Mouse (Mus musculus) intestine, postnatal 0 days (tissue): ENCODE measurements around the gene Ubxn11. TPM values are rescaled to one million over a fixed set of nuclear protein-coding genes. Genes with fewer than 3 reads are reported as not detected.

ENCODE experiments used
- ATAC-seq: fragments of 200-750 bp; cut with Nextera tagmentation; 2 replicates; pipeline ENCODE4 v1.8.0; 2017; ENCODE audit warnings: mild to moderate bottlenecking, moderate TSS enrichment, moderate library complexity
- H3K27ac ChIP-seq: fragments of 300-500 bp; sonication (generic); 2 replicates; pipeline ENCODE4 v1.5.1; 2014; ENCODE audit warnings: mild to moderate bottlenecking, low read depth, low read length, moderate library complexity
- H3K27me3 ChIP-seq: fragments of 300-500 bp; sonication (generic); replicated peaks from 2 replicates; pipeline ENCODE4 v1.6.1; 2014; ENCODE audit warnings: low read length, mixed read lengths; ENCODE audit not compliant: control insufficient read depth, insufficient read depth
- H3K36me3 ChIP-seq: fragments of 300-500 bp; sonication (generic); 2 replicates; pipeline ENCODE4 v1.6.1; 2014; ENCODE audit warnings: mild to moderate bottlenecking, moderate library complexity; ENCODE audit not compliant: control insufficient read depth, insufficient read depth
- H3K4me1 ChIP-seq: fragments of 300-500 bp; sonication (generic); replicated peaks from 2 replicates; pipeline ENCODE4 v1.6.1; 2014; ENCODE audit warnings: antibody characterized with exemption, low read length, mixed read lengths; ENCODE audit not compliant: control insufficient read depth, insufficient read depth
- H3K4me2 ChIP-seq: fragments of 300-500 bp; sonication (generic); replicated peaks from 2 replicates; pipeline ENCODE4 v1.6.1; 2014; ENCODE audit warnings: low read depth, mild to moderate bottlenecking, moderate library complexity
- H3K4me3 ChIP-seq: fragments of 300-500 bp; sonication (generic); 2 replicates; pipeline ENCODE4 v1.5.1; 2014; ENCODE audit warnings: low read depth, low read length
- H3K9ac ChIP-seq: fragments of 300-500 bp; sonication (generic); 2 replicates; pipeline ENCODE4 v1.6.1; 2014; ENCODE audit warnings: mild to moderate bottlenecking, low read depth, low read length
- H3K9me3 ChIP-seq: fragments of 300-500 bp; sonication (generic); 2 replicates; pipeline ENCODE4 v1.6.1; 2016; ENCODE audit warnings: mixed run types; ENCODE audit not compliant: control insufficient read depth
- CTCF ChIP-seq: sonication (generic); IDR thresholded peaks from 2 replicates; pipeline ENCODE4 v1.5.1; 2016; ENCODE audit warnings: low read depth, mild to moderate bottlenecking, control low read depth, antibody characterized with exemption, moderate library complexity
- WGBS: fragments of 180-500 bp; shearing (Covaris S2); extraction: QIAGEN DNeasy Blood & Tissue Kit; methylation state at CpG from one replicate; pipeline ENCODE4 v1.1.7; 2014; 5-methylcytosine and 5-hydroxymethylcytosine counted together
- polyA plus RNA-seq: library from polyadenylated mRNA; unstranded; fragments of >200 nt; fragmentation: Nextera tagmentation; extraction: Ambion mirVana; gene quantifications from 2 replicates; pipeline ENCODE4 v1.2.1, GENCODE M21; 2015

Ubxn11 gene
- polyA plus RNA-seq, 1 experiment from 2014 or later, result 1.5 TPM

DNA sequence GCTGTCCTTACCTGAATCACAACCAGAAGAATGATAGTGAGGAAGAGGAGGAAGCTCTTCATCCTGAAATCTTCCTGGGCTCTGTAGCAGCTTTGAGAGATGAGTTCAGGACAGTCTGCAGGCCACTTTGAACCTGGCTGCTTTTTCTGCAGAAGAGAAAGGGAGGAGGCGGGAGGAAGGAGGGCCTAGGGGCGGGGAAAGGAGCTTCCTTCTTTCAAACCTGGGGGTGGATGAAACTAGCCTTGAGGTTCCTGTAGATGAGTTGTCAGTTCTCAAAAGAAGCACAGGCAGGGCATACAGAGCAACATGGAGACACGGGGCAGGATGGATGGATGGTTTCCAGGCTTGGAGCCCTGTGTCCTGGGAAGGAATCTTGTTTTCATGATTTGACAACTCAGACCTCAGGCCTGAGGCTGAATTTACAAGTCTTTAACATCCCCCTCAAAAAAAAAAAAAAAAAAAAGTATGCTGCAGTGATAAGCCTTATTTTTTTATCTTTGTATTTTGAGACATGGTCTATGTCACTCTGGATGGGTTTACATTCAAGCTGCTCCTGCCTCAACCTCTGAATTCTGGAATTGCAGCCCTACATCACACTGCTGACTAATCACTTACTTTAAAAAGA is 7.3 kb upstream of the Ubxn11 start, which contains the start of gene Cd52:
TSS of gene Cd52 (minus strand) at position 160 of the 625 bp plus-strand sequence.
- Histone ChIP-seq H3K4me3 (no peak within 1 kb of the TSS), H3K27ac (no peak within 1 kb of the TSS), H3K9me3 (no peaks in the 10 kb centered on the region), H3K36me3 (peaks cover 9% of the 10 kb centered on the region; the same call in 1 of the 2 replicates), H3K27me3 (no peaks in the 10 kb centered on the region), H3K4me1 (no peaks in the 10 kb centered on the region; the same call in 1 of the 2 replicates), H3K4me2 (no peak within 1 kb of the TSS), H3K9ac (no peak within 1 kb of the TSS)
- WGBS, result 69% methylated on average over 3 of the region's 3 CpGs
- TF ChIP-seq CTCF, result no peak
- ATAC-seq, result no peak

DNA sequence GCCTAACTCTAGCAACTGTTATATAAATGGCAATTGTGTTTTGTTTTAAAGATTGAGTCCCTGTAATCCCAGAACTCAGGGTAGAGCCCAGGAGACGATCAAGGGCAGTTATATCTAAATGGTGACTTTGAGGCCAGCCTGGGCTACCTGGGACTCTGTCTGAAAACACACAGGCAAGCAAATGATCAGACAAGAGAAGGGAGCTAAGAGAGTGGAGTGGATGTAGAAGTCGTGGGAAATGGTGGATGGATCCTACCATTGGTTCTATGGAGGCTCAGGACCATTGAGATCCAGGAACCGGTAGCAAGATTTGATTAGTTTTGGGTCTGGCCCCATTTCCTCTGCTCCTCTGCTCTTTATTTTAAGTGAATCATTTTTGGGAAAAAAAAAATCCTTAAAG is 6.2 kb upstream of the Ubxn11 start:
- TF ChIP-seq CTCF, result no peak
- H3K27ac ChIP-seq, result no peak overlapping the region
- no peaks in the 10 kb centered on the region; the same call in 1 of the 2 replicates for H3K4me1 ChIP-seq
- no peaks in the 10 kb centered on the region for H3K9me3 ChIP-seq
- H3K4me2 ChIP-seq, result no peak overlapping the region
- no peak overlapping the region for H3K4me3 ChIP-seq
- H3K27me3 ChIP-seq, result no peaks in the 10 kb centered on the region
- no peak for ATAC-seq
- H3K9ac ChIP-seq, result no peak overlapping the region
- H3K36me3 ChIP-seq, result peaks cover 2% of the 10 kb centered on the region; the same call in 1 of the 2 replicates
- WGBS, result 91% methylated on average over 3 of the region's 3 CpGs

DNA sequence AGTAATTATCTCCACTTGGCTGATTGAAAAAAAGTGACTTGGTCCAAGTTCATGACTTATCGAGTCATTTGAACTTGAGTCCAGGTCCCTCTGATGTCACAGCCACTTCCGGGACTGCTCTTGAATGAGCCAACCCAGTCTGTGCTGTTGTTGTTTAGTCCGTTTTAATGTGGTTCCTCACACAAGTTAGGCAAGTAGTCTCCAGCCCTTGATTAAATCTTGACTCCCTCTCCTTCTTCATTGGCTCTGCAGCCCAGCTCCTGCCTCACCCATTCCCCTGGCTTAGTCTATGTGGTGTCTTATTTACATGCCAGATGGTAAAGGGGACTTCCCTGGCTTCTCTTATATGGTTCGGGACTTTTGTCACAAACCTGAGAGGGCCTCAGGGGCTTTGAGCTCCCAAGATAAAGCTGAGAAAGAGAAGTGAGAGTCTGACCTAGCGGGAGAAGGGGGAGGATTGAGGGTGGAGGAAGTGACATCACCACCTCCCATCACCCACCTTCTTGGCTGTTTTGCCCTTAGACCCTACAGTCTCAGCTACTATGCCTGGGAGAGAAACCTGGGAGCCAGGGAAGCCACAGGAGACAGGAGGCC is 5.3 kb upstream of the Ubxn11 start:
- Histone ChIP-seq H3K27ac (no peak overlapping the region), H3K4me1 (no peaks in the 10 kb centered on the region; the same call in 1 of the 2 replicates), H3K9ac (no peak overlapping the region), H3K4me3 (no peak overlapping the region), H3K4me2 (no peak overlapping the region), H3K27me3 (no peaks in the 10 kb centered on the region), H3K36me3 (no peaks in the 10 kb centered on the region; the same call in 1 of the 2 replicates), H3K9me3 (no peaks in the 10 kb centered on the region)
- ATAC-seq, result no peak
- WGBS, result 57% methylated on average over 5 of the region's 5 CpGs
- no peak for TF ChIP-seq CTCF

DNA sequence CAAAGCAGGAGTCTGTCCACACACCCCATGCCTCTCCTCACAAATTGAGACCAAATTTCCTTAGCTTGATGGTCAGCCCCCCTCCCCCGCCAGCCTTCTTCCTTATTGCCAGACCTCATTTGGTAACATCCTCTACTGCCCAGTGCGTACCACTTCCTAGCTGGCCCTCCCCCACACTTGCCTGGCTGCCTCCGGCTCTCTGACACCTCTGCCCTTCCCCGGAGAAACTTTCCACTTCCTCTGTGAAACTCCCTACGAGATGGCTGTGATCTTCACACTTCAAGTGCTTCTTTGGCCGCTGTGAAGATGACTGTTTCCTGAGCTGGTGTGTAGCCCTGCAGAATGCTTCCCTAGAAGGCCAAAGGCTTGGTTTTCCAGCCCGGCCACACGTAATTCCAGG is 3.7 kb upstream of the Ubxn11 start:
- no peak overlapping the region for H3K27ac ChIP-seq
- no peak overlapping the region for H3K9ac ChIP-seq
- no peak overlapping the region for H3K4me3 ChIP-seq
- H3K36me3 ChIP-seq, result no peaks in the 10 kb centered on the region
- no peak overlapping the region for H3K4me2 ChIP-seq
- no peak for ATAC-seq
- H3K4me1 ChIP-seq, result no peaks in the 10 kb centered on the region; the same call in 1 of the 2 replicates
- TF ChIP-seq CTCF, result no peak
- 48% methylated on average over 8 of the region's 8 CpGs for WGBS
- no peaks in the 10 kb centered on the region for H3K9me3 ChIP-seq
- H3K27me3 ChIP-seq, result no peaks in the 10 kb centered on the region

DNA sequence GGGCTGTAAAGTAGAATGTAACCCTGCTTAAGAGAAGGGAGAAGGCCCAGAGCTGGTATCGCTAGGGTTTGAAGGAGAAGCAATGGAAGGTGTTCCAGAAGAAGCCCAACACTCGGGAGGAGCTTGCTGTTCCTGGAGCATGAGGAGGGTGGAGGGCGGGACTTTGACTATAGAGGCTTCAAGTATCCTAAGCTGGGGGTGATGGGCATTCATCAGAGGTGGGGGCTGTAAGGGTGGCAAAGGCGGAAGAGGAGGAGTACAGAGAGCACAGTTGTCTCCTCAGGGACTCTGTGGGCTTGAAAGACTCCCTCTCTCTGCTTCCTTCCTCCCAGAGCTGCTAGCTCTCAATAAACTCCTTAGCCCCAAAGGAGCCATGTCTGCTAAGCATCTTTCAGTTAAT is 2.1 kb upstream of the Ubxn11 start:
- Histone ChIP-seq H3K36me3 (no peaks in the 10 kb centered on the region), H3K4me3 (no peak overlapping the region), H3K9me3 (no peaks in the 10 kb centered on the region), H3K9ac (no peak overlapping the region), H3K27ac (no peak overlapping the region), H3K4me2 (no peak overlapping the region), H3K4me1 (no peaks in the 10 kb centered on the region; the same call in 1 of the 2 replicates), H3K27me3 (no peaks in the 10 kb centered on the region)
- no peak for TF ChIP-seq CTCF
- 80% methylated on average over 4 of the region's 4 CpGs for WGBS
- ATAC-seq, result no peak

DNA sequence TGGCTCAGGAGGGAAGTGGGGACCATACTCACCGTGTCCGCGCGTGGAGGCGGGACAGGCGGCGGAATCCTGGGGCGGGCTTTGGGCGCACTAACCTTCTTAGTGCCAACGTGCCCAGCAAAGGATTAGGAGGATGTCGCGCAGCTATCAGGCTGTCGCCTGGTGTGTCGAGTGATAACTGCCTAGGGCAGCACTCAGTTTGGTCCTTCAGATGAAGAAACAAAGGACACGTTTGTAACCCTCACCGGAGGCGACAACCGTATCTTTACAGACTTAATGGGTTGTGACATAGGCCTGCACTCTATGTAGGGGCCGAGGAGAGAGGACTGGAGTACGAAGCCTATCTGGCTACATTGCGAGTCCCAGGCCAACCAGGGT is 361 bp downstream of the Ubxn11 start:
- peak; percentile 48; the same call in 1 of the 2 replicates for ATAC-seq

More for the DNA sequence above, 361 bp downstream of the Ubxn11 start:
- Histone ChIP-seq H3K27ac (no peak overlapping the region), H3K4me3 (peak overlapping the region; percentile 57), H3K36me3 (no peaks in the 10 kb centered on the region), H3K9me3 (no peaks in the 10 kb centered on the region), H3K4me1 (no peaks in the 10 kb centered on the region; the same call in 1 of the 2 replicates), H3K9ac (0 out of 2 replicates have a peak overlapping the region, but pooled peaks have one; percentile 24), H3K4me2 (peak overlapping the region; percentile 64), H3K27me3 (no peaks in the 10 kb centered on the region)
- WGBS, result 4% methylated on average over 21 of the region's 21 CpGs
- no peak for TF ChIP-seq CTCF
